Mouse (Mus musculus) central nervous system, embryonic 11.5 days (tissue): Measurements from ENCODE around the gene Cyld. TPM values are rescaled to one million over a fixed set of nuclear protein-coding genes. Genes with fewer than 3 reads are reported as not detected.

Experiments used
- polyA plus RNA-seq: library from polyadenylated mRNA; depleted of rRNA; stranded (reverse); fragments of >200 nt; gene quantifications from 2 replicates; pipeline ENCODE4 v1.2.3, GENCODE M21; 2012; rRNA removed

The Cyld gene
- 6.4 and 8.3 TPM in 2 replicates for polyA plus RNA-seq

GRCm38 (mm10) chr8:88696721-88697641 lies at the start of gene Cyld:
Gene Cyld (plus strand): TSS chr8:88697028.

Other genes starting within 250 kb of the Cyld start
- gene Nkd1, start 175.7 kb upstream of the Cyld start, polyA plus RNA-seq: 45.2 and 48.3 TPM in 2 replicates
- 0.72 and 0.86 TPM in 2 replicates for gene Snx20, start 60.9 kb upstream of the Cyld start, polyA plus RNA-seq
- 0.16 and 0.22 TPM in 2 replicates for gene Nod2, start 49.7 kb upstream of the Cyld start, polyA plus RNA-seq